Mouse (Mus musculus) mouse embryonic stem cell (cell line): Measurements from ENCODE around the gene Ifit3.

Experiments
- in situ Hi-C, 2 experiments: fragments of 300-500 bp; cut with MboI; formaldehyde crosslinking; loops; 1 replicate in 1 of 2; 3 replicates in 1 of 2; pipeline ENCODE4 v1.14.3; 2019 to 2020; ENCODE audit warnings: low sequenced_read_pairs in 2 of 2, low pct_unique_long_range_greater_than_20kb in 1 of 2, mixed read lengths in 1 of 2; ENCODE audit not compliant: unreplicated experiment in 1 of 2

Gene Ifit3

DNA sequence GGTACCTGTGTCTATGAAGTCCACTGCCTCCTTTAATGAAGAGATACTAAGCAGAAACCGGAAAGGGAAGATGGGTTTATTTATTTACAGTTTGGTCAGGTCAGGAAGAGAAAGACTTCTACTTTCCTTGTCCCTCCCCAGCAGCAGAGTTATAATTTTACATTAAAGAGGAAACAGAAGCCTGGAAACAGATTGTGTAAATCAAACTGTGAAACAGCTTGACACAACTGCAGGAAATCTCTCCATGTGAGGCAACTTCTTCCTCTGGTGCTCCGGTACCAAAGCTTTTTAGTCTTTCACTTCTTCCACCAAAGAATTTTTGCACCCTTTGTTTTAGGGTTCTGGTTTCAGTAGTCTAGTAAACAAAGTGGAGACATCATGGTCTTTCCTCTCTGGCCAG, 50.2 kb downstream of the Ifit3 start:
- in situ Hi-C loops: no loop called here

- in situ Hi-C loops: no loop called here
These were observed 53.7 kb downstream of the Ifit3 start for GRCm38 (mm10) chr19:34636933-34637557.
